Mouse (Mus musculus) liver, adult 2 months (tissue): Measurements from ENCODE around the gene Tecpr2.

Experiments used
- CTCF ChIP-seq: fragments of 200-500 bp; IDR thresholded peaks from 2 replicates; pipeline ENCODE4 v1.5.1; 2011; ENCODE audit warnings: low read depth, low read length, control low read depth
- POLR2A ChIP-seq: fragments of 200-500 bp; IDR thresholded peaks from 2 replicates; pipeline ENCODE4 v1.6.1; 2011; ENCODE audit warnings: low read length, control low read depth; ENCODE audit not compliant: insufficient read depth; ENCODE audit errors: extremely low read depth

- TF ChIP-seq POLR2A (no peak), CTCF (no peak)
Measured at GRCm38 (mm10) chr12:110882291-110882690, 6.8 kb upstream of the Tecpr2 start.
